Mouse (Mus musculus) ES-Bruce4 (cell line): ENCODE measurements around the gene Fmnl2.

Source experiments
- CTCF ChIP-seq: IDR thresholded peaks from one replicate; pipeline ENCODE4 v1.8.1; 2011; ENCODE audit warnings: low read depth, low read length
- EP300 ChIP-seq: IDR thresholded peaks from 2 replicates; pipeline ENCODE4 v1.6.1; 2011; ENCODE audit warnings: low read depth, low read length; ENCODE audit not compliant: insufficient read depth
- POLR2A ChIP-seq: IDR thresholded peaks from one replicate; pipeline ENCODE4 v1.8.1; 2011; ENCODE audit warnings: low read length; ENCODE audit not compliant: insufficient read depth

GRCm38 (mm10) chr2:53050376-53050775 lies 192.7 kb downstream of the Fmnl2 start:
- TF ChIP-seq CTCF (no peak), POLR2A (no peak), EP300 (no peak)
